Mouse (Mus musculus): ENCODE data around the gene Mrpl9.

Mrpl9 gene

DNA sequence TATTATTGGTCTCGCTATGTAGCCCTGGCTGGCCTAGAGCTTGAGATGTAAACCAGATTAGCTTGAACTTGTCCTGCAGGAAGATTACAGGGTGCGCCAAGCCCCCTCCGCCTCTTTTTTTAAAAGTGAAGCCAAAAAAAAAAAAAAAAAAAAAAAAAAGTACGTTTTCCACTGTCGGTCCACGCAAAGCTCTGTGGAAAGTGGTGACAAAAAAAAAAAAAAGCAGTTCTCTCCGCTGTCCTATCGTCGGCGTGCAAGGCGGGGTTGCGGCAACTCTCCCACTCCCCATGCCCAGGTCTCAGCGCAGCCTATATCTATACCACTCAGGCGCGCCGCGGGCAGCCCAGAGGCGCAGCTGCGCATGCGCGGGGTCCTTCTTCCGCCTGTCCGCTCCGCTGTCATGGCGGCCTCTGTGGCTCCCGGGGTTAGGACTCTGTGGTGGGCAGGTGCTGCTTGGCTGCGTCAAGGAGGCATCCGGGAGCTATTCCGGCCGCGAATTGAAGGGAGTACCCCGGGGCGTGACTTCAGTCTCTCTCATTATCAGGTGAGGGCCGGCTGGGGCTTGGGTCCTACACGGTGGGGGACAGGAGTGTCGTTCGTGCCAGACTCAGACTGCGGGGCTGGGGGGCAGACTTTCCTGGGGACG lies at the start of gene Mrpl9:
Gene Mrpl9, plus strand, starts transcription at position 368 of the 646 bp plus-strand sequence.
- in situ Hi-C loops (cut with MboI, MseI): loop anchor here (5.0 to 10.0 kb wide), 2 partner anchors 66 to 878 kb away; no protein-coding TSS in a partner anchor

DNA sequence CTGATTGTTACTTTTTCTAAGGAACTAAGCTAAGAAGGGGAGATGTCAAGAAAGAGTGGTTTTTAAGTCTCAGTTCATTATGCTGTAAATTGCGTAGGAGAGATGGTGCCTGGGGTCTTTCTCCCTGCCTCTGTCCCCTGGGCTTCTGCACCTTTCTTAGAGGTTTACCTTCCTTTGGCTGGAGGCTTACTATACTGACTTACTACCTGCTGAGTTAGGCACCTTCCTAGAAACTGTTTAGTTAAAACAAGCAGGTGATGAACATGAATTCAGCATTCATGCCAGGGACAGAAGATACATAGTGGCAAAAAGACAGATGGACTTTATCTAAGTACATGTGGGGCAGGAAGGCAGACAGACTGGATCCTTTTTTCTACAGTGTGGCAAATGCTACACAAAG lies 46.8 kb upstream of the Mrpl9 start:
- in situ Hi-C loops (cut with MboI, MseI): loop anchor here (25.0 kb wide), 1 partner anchor 1891 kb away; the partner anchor contains the start of gene Fcgr1

DNA sequence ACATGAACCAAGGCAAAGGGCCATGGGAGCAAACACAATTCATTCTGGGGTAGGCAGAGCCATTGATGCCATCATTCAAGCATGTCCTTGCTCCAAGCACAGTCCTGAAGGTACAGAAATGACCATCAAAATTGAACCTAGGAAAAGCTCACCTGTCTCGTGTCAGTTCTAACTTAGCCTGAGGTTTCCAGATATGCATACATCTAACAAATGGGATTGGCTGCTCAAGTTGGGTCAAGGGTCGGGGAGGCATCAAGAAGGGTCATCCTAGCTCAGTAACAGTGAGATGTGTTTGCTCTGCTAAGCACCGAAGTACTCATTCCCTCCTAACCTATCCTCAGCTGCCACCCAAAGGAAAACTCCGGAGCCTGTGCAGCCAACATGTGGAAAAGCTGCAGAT lies 46.3 kb upstream of the Mrpl9 start:
- in situ Hi-C loops (cut with MboI, MseI): loop anchor here (25.0 kb wide), 1 partner anchor 1890 kb away; the partner anchor contains the start of gene Fcgr1

DNA sequence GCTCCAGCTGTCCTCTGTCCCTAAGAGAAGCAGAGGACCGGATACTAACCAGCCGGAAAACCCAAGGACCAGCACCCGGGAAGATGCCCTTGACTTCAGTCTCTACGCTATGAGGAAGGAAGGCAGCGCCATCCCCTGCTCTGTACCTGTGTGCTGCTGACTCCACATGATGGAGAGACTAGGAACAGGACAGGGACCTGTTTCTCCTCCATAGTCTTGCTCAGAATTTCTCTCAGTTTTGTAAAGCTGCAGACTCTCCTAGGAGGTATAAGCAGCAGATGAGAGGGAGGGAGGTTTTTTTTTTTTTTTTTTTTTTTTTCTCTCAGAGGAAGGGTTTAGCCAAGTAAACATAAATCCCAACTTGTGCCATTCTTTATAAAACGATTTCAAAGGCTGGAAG lies 44.9 kb upstream of the Mrpl9 start, which contains the start of gene Lingo4:
Gene Lingo4, plus strand, starts transcription at position 301 of the 400 bp plus-strand sequence.
- in situ Hi-C loops (cut with MboI, MseI): loop anchor here (25.0 kb wide), 1 partner anchor 1889 kb away; the partner anchor contains the start of gene Fcgr1

DNA sequence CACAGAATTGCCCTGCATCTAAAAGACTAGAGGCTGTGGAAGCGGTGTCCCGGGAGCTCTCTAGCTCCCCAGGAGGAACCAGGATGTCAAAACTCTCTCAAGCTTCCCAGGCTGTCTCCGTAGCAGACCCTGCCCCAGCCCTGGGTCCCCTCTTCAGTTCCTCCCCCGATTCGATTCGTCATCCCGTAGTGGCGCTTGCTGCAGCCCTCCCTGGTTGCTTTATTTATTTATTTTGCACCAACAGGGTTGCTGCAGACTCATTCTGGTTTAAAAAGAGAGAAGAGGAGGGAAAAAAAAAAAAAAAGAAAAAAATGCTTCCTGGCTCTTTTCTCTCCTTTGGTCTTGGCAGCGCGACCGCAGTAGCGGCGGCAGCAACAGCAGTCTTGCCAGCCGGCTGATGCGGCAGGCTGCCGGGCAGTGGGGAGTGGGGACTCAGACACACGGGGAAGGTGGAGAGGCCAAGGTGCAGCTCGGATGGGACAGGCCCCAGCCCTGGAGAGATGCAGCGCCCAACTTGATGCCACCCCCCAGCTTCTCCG lies 44.1 kb upstream of the Mrpl9 start:
- in situ Hi-C loops (cut with MboI, MseI): loop anchor here (25.0 kb wide), 1 partner anchor 1888 kb away; the partner anchor contains the start of gene Fcgr1

DNA sequence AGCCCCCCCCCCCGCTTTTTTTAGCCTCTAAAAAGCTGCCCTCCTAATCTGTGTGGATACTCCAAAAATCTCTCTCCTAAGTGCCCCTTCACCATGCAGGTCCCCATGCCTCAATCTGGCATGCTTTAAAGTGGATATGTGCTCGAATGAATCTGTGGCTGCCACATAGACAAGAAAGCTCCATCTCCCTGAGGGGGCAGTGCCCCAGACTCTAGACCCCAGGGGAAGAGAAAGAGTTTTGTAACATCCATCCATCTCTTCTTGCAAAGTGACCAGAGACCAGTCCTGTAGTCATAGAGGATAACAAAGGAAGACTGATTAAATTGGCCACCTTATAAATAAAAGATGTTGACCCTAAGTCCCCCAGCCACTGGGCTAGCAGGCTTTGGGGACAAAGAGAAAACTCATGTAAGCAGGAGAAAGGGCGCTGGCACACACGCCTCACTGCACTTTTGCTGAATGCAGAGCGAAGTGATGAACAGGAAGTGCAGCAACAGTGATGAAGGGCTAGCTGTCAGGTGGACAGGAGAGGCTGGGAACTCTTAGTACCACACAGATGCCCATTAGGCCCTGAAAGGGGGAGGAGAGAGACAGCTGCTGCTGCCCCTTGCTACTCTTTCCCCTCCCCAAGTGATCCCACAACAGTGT lies 43.3 kb upstream of the Mrpl9 start:
- in situ Hi-C loops (cut with MboI, MseI): loop anchor here (25.0 kb wide), 1 partner anchor 1888 kb away; the partner anchor contains the start of gene Fcgr1

DNA sequence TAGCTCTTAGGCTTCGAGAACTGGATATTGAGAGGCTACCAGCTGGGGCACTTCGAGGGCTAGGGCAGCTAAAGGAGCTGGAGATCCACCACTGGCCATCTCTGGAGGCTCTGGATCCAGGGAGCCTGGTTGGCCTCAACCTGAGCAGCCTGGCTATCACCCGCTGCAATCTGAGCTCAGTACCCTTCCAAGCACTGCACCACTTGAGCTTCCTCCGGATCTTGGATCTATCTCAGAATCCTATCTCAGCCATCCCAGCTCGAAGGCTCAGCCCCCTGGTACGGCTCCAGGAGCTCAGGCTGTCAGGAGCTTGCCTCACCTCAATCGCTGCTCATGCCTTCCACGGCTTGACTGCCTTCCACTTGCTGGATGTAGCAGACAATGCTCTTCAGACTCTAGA lies 40.7 kb upstream of the Mrpl9 start:
- in situ Hi-C loops (cut with MboI, MseI): no loop called here

DNA sequence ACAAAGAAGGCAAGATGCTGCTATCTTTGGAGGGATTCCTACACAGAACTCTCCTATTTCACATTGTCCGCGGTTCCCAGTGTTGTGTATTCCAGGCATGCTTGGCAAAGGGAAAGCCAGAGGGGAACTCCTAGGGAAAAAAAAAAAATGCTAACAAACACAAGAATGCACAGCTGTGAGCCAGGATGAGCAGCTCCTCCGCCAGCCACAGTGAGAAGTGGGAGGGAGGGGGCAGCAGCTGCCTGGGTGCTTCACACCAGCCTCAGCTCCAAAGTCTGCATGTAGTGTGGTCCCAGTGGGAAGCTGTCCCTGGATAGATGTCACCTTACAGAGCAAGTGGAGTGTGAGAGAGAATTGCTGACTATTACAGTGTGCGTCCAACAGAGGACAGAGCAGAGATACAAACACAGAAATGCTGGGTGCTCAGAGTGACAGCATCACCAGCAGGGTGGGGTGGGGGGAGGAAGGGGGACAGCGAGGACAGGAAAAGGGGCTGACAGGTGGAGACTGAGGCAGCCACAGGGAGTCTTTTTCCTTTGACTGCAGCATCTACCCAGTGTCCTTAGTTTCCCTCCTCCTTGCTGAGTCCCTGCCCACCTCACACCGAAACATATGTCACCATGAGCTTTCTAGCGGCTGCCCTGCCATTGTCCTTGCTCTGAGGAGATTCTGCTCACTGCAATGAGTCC lies 38.6 kb upstream of the Mrpl9 start:
- in situ Hi-C loops (cut with MboI, MseI): no loop called here

DNA sequence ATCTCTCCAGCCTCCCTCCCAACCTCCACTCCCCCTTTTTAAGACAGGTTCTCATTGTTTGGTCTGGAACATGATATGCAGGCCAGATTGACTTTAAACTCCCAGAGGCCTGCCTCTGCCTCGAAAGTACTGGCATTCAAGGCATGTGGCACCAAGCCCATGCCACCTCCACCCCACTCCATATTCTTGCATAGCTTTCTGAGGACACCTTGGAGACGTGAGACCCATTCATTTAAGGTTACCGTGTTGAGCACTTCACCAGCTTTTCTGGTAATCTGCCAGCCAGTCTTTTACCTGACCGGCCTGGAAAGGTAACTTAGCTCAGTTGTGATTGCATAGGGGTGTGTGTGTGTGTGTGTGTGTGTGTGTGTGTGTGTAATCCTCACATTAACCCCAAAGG lies 37.6 kb upstream of the Mrpl9 start:
- in situ Hi-C loops (cut with MboI, MseI): no loop called here

DNA sequence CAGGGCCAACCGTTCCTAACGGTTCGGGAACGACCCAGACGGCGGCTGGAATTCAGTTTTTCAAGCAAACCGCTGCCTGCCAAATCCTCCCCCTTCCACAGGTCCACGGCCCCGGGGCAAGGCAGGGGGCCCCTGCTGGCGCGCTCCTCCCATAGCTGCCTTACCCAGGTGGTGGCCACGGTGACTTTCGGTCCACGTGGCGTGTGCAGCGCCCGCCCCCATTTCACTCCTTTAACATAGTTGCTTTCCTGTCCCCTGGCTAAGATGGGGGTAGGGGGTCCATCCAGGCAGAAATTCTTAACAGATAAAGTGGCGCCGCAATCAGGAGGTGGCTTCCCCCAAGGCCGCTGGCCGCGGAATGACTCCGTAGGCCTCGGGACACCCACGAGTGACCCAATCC lies 30.6 kb upstream of the Mrpl9 start:
- in situ Hi-C loops (cut with MboI, MseI): no loop called here

DNA sequence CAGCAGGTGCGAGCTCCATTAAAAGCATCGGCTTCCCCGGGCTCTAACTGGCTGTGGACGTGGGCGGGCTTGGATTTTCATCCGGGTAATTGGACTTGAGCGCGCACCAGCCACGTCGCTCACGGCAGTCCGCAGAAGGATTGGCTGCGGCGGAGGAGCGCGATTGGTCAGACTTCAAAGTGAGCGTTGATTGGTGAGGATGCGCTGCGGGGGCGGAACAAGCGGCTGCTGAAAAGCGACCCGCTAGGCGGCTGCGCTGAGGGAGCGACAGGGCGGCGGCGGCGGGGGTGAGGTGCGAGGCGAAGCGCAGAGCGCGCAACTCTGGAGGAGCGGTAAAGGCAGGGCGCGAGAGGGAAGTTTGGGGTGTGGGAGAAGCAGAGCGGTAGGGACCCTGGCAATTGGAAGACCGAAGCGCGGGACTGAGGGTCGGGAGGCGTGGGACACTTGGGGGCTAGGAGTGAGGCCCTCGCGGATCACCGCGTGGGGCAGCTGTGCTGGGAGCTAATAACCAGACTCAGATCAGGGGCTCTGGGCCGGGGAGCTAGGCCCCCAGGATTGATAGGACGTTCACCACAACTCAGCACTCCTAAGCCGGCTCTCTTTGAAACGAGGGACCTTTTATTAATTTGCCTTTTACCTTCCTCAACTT lies 30.0 kb upstream of the Mrpl9 start, which contains the start of gene Tdrkh:
Gene Tdrkh, plus strand, starts transcription at position 243 of the 649 bp plus-strand sequence.
- in situ Hi-C loops (cut with MboI, MseI): no loop called here

DNA sequence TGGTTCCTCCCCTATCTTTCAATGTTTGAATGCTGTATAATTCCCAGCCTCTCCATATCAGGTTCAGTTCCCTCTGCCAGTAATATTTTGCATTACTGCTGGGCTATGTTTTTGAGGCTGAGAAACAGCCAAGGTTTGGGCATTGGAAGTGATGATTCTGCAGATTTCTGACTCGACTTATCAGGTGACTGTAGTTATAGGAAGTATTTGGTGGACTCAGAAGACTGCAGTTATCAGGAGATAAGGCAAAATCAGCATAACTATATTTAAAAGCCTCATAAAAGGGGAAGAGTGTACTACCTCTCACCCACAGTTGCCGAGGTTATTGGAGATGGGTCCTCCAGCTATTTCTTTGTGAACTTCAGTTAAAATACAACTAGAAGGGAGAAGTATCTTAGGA lies 12.1 kb upstream of the Mrpl9 start:
- in situ Hi-C loops (cut with MboI, MseI): no loop called here

DNA sequence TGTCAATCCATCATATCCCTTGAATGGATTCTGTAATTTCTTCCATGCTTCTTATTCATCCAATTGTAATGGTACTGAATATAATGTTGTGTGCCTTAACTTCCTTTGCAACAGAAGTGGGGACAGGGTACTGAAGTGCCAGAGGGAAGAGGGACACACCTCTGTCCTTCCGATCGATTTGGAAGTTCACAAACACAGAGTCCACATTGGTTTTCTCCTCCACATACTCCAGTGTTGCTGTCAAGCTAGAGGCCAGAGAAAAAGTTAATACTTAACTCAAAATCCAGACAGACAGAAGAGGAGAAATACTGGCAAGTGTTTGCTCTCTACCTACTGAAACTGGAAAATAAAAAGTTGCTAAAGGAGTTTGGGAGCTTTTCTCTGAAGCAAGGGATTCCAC lies 8.8 kb upstream of the Mrpl9 start:
- in situ Hi-C loops (cut with MboI, MseI): no loop called here

DNA sequence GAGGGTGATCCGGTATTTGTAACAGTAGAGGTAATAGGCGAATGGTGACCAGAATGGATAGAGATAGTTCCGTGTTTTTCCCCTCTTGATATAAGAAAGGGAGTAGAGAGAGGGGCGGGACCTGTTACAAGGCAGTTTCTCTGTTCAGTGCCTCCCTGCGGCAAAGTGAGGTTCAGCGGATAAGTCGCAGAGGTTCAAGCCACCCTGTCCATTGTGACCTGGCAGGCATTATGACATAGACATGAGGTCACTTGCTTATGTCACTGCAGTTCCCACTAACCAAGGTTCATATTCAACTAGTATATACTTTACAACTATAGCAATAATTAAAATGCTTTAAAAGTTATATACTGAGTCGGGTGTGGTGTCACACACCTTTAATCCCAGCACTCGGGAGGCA lies 6.7 kb upstream of the Mrpl9 start:
- in situ Hi-C loops (cut with MboI, MseI): no loop called here

DNA sequence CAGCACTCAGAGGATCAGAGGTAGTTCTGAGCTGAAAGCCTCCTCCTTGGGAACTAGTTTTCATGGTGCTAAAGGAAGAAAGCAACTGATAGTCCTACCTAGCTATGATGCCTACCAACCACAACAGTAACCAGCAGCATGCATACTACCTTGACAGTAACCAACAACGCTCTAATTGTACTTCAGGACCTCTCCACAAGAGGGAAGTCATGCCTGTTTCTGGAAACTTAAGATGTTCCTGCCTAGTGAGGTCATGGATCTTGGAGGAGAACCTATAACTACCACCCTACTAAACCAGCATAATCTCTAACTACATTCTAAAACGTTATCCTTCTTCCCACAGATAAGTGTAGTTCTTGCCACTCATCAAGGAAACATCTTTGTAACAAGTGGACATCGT lies 1.9 kb upstream of the Mrpl9 start:
- in situ Hi-C loops (cut with MboI, MseI): loop anchor here (5.0 to 10.0 kb wide), 2 partner anchors 64 to 876 kb away; no protein-coding TSS in a partner anchor

DNA sequence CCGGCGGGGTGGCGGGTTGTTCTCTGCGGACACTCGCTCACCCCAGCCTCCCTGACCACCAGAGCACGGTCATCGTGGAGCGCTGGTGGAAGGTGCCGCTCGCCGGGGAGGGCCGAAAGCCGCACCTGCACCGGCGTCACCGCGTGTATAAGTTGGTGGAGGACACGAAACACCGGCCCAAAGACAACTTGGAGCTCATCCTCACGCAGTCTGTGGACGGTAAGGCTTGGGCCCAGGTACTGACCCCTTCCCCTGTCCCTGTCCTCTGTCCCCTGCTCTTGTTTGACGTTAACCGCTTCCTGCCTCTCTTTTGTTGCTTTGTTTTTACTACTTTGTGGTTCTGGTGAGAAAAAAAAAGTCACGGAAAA lies 463 bp downstream of the Mrpl9 start, which contains the start of gene Oaz3:
Gene Oaz3, minus strand, starts transcription at position 319 of the 368 bp plus-strand sequence.
- in situ Hi-C loops (cut with MboI, MseI): loop anchor here (5.0 to 10.0 kb wide), 2 partner anchors 66 to 879 kb away; no protein-coding TSS in a partner anchor

DNA sequence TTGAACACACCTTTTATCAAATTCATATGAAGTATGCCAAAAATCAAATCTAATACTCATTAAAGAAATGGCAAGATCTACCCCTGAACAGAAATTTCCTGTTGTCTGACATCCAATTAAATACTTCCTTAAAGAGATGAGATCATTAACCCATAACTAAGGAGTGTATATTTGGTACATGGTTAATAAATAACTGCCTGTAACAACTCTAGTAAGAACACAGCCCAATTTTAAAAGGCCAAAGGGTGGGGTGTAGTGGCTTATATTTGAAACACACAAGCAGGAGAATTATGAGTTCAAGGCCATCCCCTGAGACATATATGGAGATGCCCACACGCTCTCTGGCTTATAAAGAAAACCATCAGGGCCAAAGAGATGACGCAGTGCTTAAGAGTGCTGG lies 6.3 kb downstream of the Mrpl9 start:
- in situ Hi-C loops (cut with MboI, MseI): loop anchor here (10.0 kb wide), 1 partner anchor 885 kb away; no protein-coding TSS in a partner anchor

DNA sequence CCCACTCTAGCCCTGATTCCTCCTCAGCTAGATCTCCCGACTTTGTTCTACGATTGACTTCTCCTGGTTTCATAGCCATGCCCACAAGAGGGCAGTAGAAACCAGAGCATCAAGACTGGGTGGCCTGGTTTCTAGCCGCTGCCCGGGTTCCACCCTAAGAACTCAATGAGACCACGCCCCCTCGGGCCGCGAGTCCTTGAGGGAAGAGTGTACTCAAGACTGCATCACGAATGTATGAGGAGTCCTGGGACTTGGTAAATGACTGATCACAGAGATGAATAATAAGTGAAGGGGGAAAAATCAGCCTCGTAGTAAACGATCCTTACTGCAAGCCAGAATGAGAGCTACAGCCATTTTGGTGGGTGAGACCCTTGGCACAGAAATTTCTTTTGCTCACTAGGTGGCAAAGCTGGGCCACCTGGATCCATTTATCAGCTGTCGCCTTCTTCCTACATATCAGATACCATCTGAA lies 13.4 kb downstream of the Mrpl9 start:
- in situ Hi-C loops (cut with MboI, MseI): no loop called here

DNA sequence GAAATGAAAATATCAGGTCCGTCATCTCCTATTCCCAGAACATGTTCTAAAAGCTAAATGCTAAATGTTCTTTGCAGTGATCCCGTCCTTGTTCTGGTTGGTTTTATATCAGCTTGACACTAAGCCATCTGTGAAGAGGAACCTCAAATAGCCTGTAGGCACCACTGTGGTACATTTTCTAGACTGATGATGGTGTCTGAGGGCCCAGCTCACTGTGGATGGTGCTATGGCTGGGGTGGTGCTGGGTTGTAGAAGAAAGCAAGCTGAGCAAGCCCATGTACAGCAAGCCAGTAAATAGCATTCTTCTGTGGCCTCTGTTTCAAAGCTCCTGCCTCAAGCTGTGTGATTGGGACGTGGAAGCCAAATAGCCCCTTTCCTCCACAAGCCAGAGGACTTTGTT lies 13.9 kb downstream of the Mrpl9 start:
- in situ Hi-C loops (cut with MboI, MseI): no loop called here

DNA sequence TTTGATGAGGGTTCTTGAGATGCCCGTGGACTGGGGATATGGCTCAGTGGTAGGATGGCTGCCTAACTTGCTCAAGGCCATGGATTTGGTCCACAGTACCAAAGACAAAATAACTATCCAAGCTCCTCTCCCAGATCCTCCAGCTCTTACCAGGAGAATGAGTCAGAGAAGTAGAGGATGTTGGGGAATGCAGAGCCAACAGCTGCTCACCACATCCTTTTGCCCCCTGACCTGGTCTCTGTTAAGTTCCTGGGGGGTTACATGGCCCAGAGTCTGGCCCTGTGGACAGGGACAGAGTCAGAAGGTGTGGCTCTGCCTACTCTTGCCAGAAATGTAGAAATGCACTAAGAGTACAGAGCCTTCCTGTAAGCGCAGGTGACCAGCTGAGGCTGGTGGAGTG lies 16.7 kb downstream of the Mrpl9 start:
- in situ Hi-C loops (cut with MboI, MseI): no loop called here

DNA sequence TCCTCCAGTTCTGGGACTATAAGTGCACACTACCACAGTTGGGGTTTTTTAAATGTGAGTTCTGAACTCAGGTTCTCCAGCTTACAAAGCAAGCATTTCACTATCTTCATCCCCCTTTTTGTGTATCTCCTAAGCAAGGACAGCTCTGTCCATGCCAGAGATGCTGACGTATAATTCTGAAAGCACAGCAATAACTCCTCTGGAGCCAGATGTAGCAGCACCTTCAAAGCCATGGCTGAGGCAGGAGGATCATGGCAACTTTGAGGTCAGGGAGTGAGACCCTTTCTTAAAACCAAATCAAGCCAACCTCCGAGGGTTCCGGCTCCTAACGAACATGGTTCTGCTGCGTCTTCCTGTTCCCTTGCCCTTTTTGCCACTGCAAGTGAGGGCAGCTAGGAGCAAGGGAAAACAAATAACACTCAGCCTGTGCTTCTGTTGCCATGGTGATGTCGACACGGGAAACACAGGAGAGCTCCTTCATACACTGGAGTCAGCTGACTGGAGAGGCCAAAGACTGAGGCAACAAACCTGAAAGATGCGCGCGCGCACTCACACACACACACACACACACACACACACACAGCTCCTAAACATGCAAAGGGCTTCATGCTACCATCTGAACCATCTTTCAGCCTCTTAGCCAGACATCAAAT lies 20.9 kb downstream of the Mrpl9 start:
- in situ Hi-C loops (cut with MboI, MseI): no loop called here
